Mouse (Mus musculus) neural tube, embryonic 13.5 days (tissue): Measurements from ENCODE around the gene Rab25. TPM values are rescaled to one million over a fixed set of nuclear protein-coding genes. Genes with fewer than 3 reads are reported as not detected.

Experiments
- ATAC-seq: fragments of 200-750 bp; cut with Nextera tagmentation; 2 replicates; pipeline ENCODE4 v1.8.0; 2017; ENCODE audit warnings: low read depth, mild to moderate bottlenecking, moderate TSS enrichment, moderate library complexity
- H3K27ac ChIP-seq: fragments of 300-500 bp; sonication (generic); replicated peaks from 2 replicates; pipeline ENCODE4 v1.5.1; 2015; ENCODE audit warnings: moderate library complexity, mild to moderate bottlenecking, inconsistent platforms
- H3K27me3 ChIP-seq: fragments of 300-500 bp; sonication (generic); 2 replicates; pipeline ENCODE4 v1.6.1; 2015; ENCODE audit warnings: mild to moderate bottlenecking, inconsistent platforms
- H3K36me3 ChIP-seq: fragments of 300-500 bp; sonication (generic); 2 replicates; pipeline ENCODE4 v1.6.1; 2015; ENCODE audit warnings: mild to moderate bottlenecking, inconsistent platforms
- H3K4me1 ChIP-seq: fragments of 300-500 bp; sonication (generic); replicated peaks from 2 replicates; pipeline ENCODE4 v1.6.1; 2015; ENCODE audit warnings: inconsistent platforms
- H3K4me2 ChIP-seq: fragments of 300-500 bp; sonication (generic); 2 replicates; pipeline ENCODE4 v1.6.1; 2015; ENCODE audit warnings: inconsistent platforms, mild to moderate bottlenecking, moderate library complexity
- H3K4me3 ChIP-seq: fragments of 300-500 bp; sonication (generic); 2 replicates; pipeline ENCODE4 v1.5.1; 2015; ENCODE audit warnings: mild to moderate bottlenecking, inconsistent platforms
- H3K9ac ChIP-seq: fragments of 300-500 bp; sonication (generic); 2 replicates; pipeline ENCODE4 v1.6.1; 2015; ENCODE audit warnings: moderate library complexity, mild to moderate bottlenecking, inconsistent platforms
- H3K9me3 ChIP-seq: fragments of 300-500 bp; sonication (generic); 2 replicates; pipeline ENCODE4 v1.6.1; 2016; ENCODE audit warnings: inconsistent platforms
- WGBS: fragments of 180-500 bp; shearing (Covaris S2); methylation state at CpG from one replicate; pipeline ENCODE4 v1.1.7; 2015; 5-methylcytosine and 5-hydroxymethylcytosine counted together
- polyA plus RNA-seq: library from polyadenylated mRNA; unstranded; fragments of >200 nt; fragmentation: Nextera tagmentation; extraction: Ambion mirVana; gene quantifications from 2 replicates; pipeline ENCODE4 v1.2.1, GENCODE M21; 2015

The Rab25 gene
- polyA plus RNA-seq, 1 experiment from 2014 or later = not detected

- no peak for ATAC-seq
- H3K27ac ChIP-seq = peak overlapping the region; percentile 73
- H3K9me3 ChIP-seq = no peaks in the 10 kb centered on the region
- peaks cover 62% of the 10 kb centered on the region for H3K36me3 ChIP-seq
- WGBS = 31% methylated on average over 9 of the region's 9 CpGs
- H3K4me2 ChIP-seq = peak overlapping the region; percentile 34
- peaks cover 86% of the 10 kb centered on the region for H3K4me1 ChIP-seq
- peak overlapping the region; percentile 14; the same call in 1 of the 2 replicates for H3K4me3 ChIP-seq
- H3K9ac ChIP-seq = peak overlapping the region; percentile 49
- H3K27me3 ChIP-seq = no peaks in the 10 kb centered on the region
Measured at GRCm38 (mm10) chr3:88538271-88539145, 9.6 kb downstream of the Rab25 start.

- ATAC-seq = no peak
- peaks cover 62% of the 10 kb centered on the region for H3K36me3 ChIP-seq
- 67% methylated on average over 6 of the region's 6 CpGs for WGBS
- H3K27ac ChIP-seq = peak overlapping the region; percentile 99; the same call in 1 of the 2 replicates
- H3K9ac ChIP-seq = peak overlapping the region; percentile 100
- H3K4me2 ChIP-seq = peak overlapping the region; percentile 99
- no peaks in the 10 kb centered on the region for H3K9me3 ChIP-seq
- H3K27me3 ChIP-seq = no peaks in the 10 kb centered on the region
- H3K4me3 ChIP-seq = peak overlapping the region; percentile 63
- H3K4me1 ChIP-seq = peaks cover 82% of the 10 kb centered on the region
Measured at GRCm38 (mm10) chr3:88537146-88537545, 11.0 kb downstream of the Rab25 start.

GRCm38 (mm10) chr3:88536103-88536930 lies 11.8 kb downstream of the Rab25 start:
- Histone ChIP-seq H3K4me2 (peak overlapping the region; percentile 99), H3K27ac (peak overlapping the region; percentile 99; the same call in 1 of the 2 replicates), H3K36me3 (peaks cover 60% of the 10 kb centered on the region), H3K4me1 (peaks cover 74% of the 10 kb centered on the region), H3K9ac (peak overlapping the region; percentile 100), H3K9me3 (no peaks in the 10 kb centered on the region), H3K4me3 (peak overlapping the region; percentile 63), H3K27me3 (no peaks in the 10 kb centered on the region)
- no peak for ATAC-seq
- 9% methylated on average over 64 of the region's 64 CpGs for WGBS

- H3K9me3 ChIP-seq = no peaks in the 10 kb centered on the region
- H3K4me1 ChIP-seq = peaks cover 67% of the 10 kb centered on the region
- peak overlapping the region; percentile 63 for H3K4me3 ChIP-seq
- ATAC-seq = no peak
- H3K36me3 ChIP-seq = peaks cover 52% of the 10 kb centered on the region
- peak overlapping the region; percentile 99; the same call in 1 of the 2 replicates for H3K27ac ChIP-seq
- 39% methylated on average over 4 of the region's 4 CpGs for WGBS
- no peaks in the 10 kb centered on the region for H3K27me3 ChIP-seq
- peak overlapping the region; percentile 99 for H3K4me2 ChIP-seq
- peak overlapping the region; percentile 100 for H3K9ac ChIP-seq
Measured at GRCm38 (mm10) chr3:88535527-88535926, 12.6 kb downstream of the Rab25 start.

- Histone ChIP-seq H3K9me3 (no peaks in the 10 kb centered on the region), H3K4me1 (peaks cover 67% of the 10 kb centered on the region)
Measured at GRCm38 (mm10) chr3:88535005-88535404, 13.1 kb downstream of the Rab25 start.

GRCm38 (mm10) chr3:88533706-88534105 lies 14.4 kb downstream of the Rab25 start:
- peak overlapping the region; percentile 99 for H3K4me2 ChIP-seq
- H3K27me3 ChIP-seq = no peaks in the 10 kb centered on the region
- H3K9ac ChIP-seq = peak overlapping the region; percentile 100
- peak overlapping the region; percentile 99 for H3K27ac ChIP-seq
- peaks cover 70% of the 10 kb centered on the region for H3K4me1 ChIP-seq
- ATAC-seq = no peak
- H3K9me3 ChIP-seq = no peaks in the 10 kb centered on the region
- WGBS = 1% methylated on average over 5 of the region's 5 CpGs
- H3K36me3 ChIP-seq = peaks cover 39% of the 10 kb centered on the region
- H3K4me3 ChIP-seq = peak overlapping the region; percentile 63

More at GRCm38 (mm10) chr3:88535005-88535404, 13.1 kb downstream of the Rab25 start:
- Histone ChIP-seq H3K27me3 (no peaks in the 10 kb centered on the region), H3K27ac (peak overlapping the region; percentile 99), H3K9ac (peak overlapping the region; percentile 100), H3K36me3 (peaks cover 47% of the 10 kb centered on the region), H3K4me3 (peak overlapping the region; percentile 63), H3K4me2 (peak overlapping the region; percentile 99)
- 9% methylated on average over 3 of the region's 3 CpGs for WGBS
- no peak for ATAC-seq

GRCm38 (mm10) chr3:88532689-88533511 lies 15.2 kb downstream of the Rab25 start:
- H3K9me3 ChIP-seq = no peaks in the 10 kb centered on the region
- peak overlapping the region; percentile 63 for H3K4me3 ChIP-seq
- under 1% methylated on average over 39 of the region's 40 CpGs for WGBS
- peak; percentile 12 for ATAC-seq
- peaks cover 31% of the 10 kb centered on the region for H3K36me3 ChIP-seq
- H3K9ac ChIP-seq = peak overlapping the region; percentile 100
- peaks cover 70% of the 10 kb centered on the region for H3K4me1 ChIP-seq
- peak overlapping the region; percentile 99 for H3K4me2 ChIP-seq
- peak overlapping the region; percentile 99 for H3K27ac ChIP-seq
- H3K27me3 ChIP-seq = no peaks in the 10 kb centered on the region

GRCm38 (mm10) chr3:88532299-88532674 lies 15.8 kb downstream of the Rab25 start, which contains the start of gene Mex3a:
Gene Mex3a (plus strand): TSS chr3:88532395.
- 1% methylated on average over 12 of the region's 31 CpGs for WGBS
- H3K9ac ChIP-seq = peak within 1 kb of the TSS; percentile 100
- H3K27ac ChIP-seq = peak within 1 kb of the TSS; percentile 99
- H3K4me1 ChIP-seq = peaks cover 70% of the 10 kb centered on the region
- H3K36me3 ChIP-seq = peaks cover 25% of the 10 kb centered on the region
- ATAC-seq = no peak; the same call in 1 of the 2 replicates
- H3K4me3 ChIP-seq = peak within 1 kb of the TSS; percentile 63
- H3K4me2 ChIP-seq = peak within 1 kb of the TSS; percentile 99
- H3K9me3 ChIP-seq = no peaks in the 10 kb centered on the region
- H3K27me3 ChIP-seq = no peaks in the 10 kb centered on the region

GRCm38 (mm10) chr3:88531348-88532298 lies 16.5 kb downstream of the Rab25 start:
- H3K27ac ChIP-seq = peak overlapping the region; percentile 99
- peaks cover 70% of the 10 kb centered on the region for H3K4me1 ChIP-seq
- no peaks in the 10 kb centered on the region for H3K27me3 ChIP-seq
- H3K36me3 ChIP-seq = peaks cover 18% of the 10 kb centered on the region
- under 1% methylated on average over 53 of the region's 63 CpGs for WGBS
- peak; percentile 83 for ATAC-seq
- no peaks in the 10 kb centered on the region for H3K9me3 ChIP-seq
- peak overlapping the region; percentile 63 for H3K4me3 ChIP-seq
- H3K9ac ChIP-seq = peak overlapping the region; percentile 100
- peak overlapping the region; percentile 99 for H3K4me2 ChIP-seq

- Histone ChIP-seq H3K9me3 (no peaks in the 10 kb centered on the region), H3K4me2 (peak overlapping the region; percentile 99), H3K27ac (peak overlapping the region; percentile 99), H3K4me1 (peaks cover 69% of the 10 kb centered on the region), H3K36me3 (peaks cover 7% of the 10 kb centered on the region), H3K9ac (peak overlapping the region; percentile 100), H3K4me3 (peak overlapping the region; percentile 63), H3K27me3 (no peaks in the 10 kb centered on the region)
- no peak for ATAC-seq
- 7% methylated on average over 11 of the region's 11 CpGs for WGBS
Measured at GRCm38 (mm10) chr3:88530082-88530864, 17.8 kb downstream of the Rab25 start.
